Mouse (Mus musculus) layer of hippocampus, postnatal 36 days (tissue): ENCODE measurements around the gene Rsf1. TPM values are rescaled to one million over a fixed set of nuclear protein-coding genes. Genes with fewer than 3 reads are reported as not detected.
A peak's percentile ranks its signal among the peaks of the same experiment; 100 is the strongest.

ENCODE experiments used
- DNase-seq, 2 experiments: peaks; one replicate each; pipeline ENCODE4 v3.0.0; 2022
- total RNA-seq, 2 experiments: library from RNA; stranded (reverse); gene quantifications; 2 replicates each; pipeline ENCODE4 v1.2.3; 2021

Gene Rsf1
- total RNA-seq, 2 experiments from 2014 or later = 45.2 to 49.8 TPM

GRCm38 (mm10) chr7:97726080-97726479 is 146.4 kb downstream of the Rsf1 start:
- no peak for DNase-seq

DNA sequence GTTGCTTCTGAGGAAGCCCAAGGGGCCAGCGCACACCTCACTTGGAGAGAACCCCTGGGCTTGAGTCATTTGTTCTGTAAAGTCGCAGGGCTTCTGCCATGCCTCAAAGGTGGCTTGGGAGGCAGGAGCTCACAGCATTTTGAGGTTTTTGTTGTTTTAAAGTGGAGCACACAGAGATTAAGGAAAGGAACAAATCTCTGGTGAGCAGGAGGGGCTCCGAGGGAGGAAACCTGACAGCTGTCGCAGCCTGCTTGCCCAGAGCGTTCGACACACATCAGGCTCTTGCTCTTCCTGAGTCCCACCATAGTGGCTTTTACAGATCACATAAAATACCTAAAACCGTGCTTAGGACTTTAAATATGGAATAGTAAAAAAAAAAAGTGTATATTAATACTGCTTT is 147.1 kb downstream of the Rsf1 start:
- no peak for DNase-seq

- no peak for DNase-seq
Measured at GRCm38 (mm10) chr7:97728666-97729614, 149.3 kb downstream of the Rsf1 start.

DNA sequence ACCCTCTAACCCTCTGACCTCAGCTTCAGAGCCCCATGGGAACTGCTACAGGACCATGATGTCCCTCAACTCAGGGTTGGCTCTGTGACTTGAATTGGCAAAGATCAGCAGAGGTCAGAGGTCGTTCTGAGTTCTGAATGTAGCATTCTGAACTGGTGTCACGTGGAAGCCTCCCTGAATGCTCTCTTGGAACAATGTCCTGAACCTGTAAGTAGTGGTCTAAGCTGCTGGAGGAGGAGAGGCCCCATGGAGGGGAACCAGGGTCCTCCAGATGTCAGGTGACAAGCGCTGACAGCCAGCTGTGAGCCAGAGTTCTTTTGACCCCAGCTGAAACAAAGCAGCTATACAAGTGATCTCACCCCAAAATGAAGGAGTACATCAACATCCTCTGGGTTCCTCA is 150.7 kb downstream of the Rsf1 start:
- DNase-seq = no peak

GRCm38 (mm10) chr7:97733606-97734005 is 153.9 kb downstream of the Rsf1 start:
- no peak for DNase-seq

GRCm38 (mm10) chr7:97735021-97735420 is 155.3 kb downstream of the Rsf1 start:
- no peak for DNase-seq

- DNase-seq = no peak
Measured at GRCm38 (mm10) chr7:97735886-97736420, 156.3 kb downstream of the Rsf1 start.

GRCm38 (mm10) chr7:97737256-97737637 is 157.6 kb downstream of the Rsf1 start:
- no peak for DNase-seq

DNA sequence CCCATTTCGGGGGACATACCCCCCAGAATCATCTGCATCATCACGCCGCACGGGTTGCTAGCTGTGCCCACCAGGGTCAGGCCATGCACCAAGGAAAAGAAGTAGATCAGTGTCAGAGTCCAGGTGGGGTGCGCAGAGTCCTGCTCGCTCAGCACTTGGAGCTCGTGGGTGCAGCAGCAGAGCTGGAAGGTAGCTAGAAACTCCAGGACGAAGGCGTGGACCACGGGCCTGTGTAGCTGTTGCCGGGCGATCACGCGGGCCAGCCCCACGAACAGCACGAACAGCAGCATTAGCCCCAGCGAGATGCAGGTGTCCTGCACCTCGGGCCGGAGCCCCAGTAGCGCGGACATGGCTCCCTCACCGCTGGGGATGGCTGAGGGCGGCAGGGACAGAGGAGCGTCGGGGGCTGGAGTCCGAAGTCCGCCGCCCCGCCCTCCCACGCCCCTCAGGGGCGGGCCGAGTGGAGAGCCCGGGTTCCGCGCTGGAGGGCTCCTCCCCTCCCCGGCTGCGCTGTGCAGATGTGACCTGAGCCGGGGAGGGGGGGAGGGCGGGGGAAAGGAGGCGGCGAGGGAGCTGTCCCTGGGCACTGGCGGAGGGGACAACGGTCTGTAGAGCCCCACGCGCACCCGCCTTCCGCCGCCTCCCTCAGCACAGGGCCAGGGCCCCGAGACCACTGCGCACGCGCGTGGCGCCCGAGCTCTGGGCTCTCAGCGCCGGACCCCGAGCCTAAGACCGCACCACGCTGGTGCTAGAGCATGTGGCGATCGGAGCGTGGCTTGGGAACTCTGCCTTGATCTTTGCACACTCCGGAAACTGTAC is 158.2 kb downstream of the Rsf1 start, which contains the start of gene Aqp11:
Gene Aqp11 (minus strand): TSS at position 652 of the 819 bp plus-strand sequence.
- peak; percentile 76 to 81 for DNase-seq

- no peak for DNase-seq
Measured at GRCm38 (mm10) chr7:97740948-97741347, 161.3 kb downstream of the Rsf1 start.

DNA sequence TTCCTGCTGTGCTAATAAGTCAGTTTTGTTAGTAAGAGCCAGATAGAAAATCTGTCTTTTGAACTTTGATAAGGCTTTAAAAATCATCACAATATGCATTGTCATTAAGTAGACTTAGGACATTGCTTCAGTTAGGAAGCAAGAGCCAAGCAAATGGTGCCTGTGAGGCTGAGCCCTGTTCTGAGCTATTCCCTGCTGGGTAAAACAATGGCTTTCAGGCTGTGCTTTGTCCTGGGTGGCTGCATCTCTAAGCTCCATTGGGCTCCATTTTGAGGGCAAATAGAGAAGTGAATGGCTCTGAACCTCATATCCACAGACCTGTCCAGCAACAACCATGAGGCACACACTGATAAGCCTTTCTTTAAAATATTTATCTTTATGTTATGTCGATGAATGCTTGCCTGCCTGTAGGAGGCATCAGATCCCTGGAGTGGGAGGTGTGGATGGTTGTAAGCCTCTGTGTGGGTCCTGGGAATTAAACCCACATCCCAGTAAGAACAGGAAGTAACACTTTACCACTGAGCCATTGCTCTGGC is 162.1 kb downstream of the Rsf1 start:
- DNase-seq = no peak

Other genes starting within 250 kb of the Rsf1 start
- gene Usp35, start 247.9 kb upstream of the Rsf1 start, total RNA-seq = 10 to 100 TPM; 12.9 to 14.1 TPM
- 10 to 100 TPM; 13.8 to 15.6 TPM for gene Kctd21, start 247.6 kb upstream of the Rsf1 start, total RNA-seq
- 10 to 100 TPM; 10.6 to 12.0 TPM for gene Alg8, start 208.3 kb upstream of the Rsf1 start, total RNA-seq
- gene Ndufc2, start 179.9 kb upstream of the Rsf1 start, total RNA-seq = 100 to 1,000 TPM; 221 to 238 TPM
- gene Thrsp, start 162.2 kb upstream of the Rsf1 start, total RNA-seq = 10 to 100 TPM; 36.2 to 45.8 TPM
- 1 to 10 TPM; 4.3 to 4.8 TPM for gene Kctd14, start 128.6 kb upstream of the Rsf1 start, total RNA-seq
- 10 to 100 TPM; 31.5 to 32.4 TPM for gene Ints4, start 98.9 kb upstream of the Rsf1 start, total RNA-seq
- 10 to 100 TPM; 50.6 to 55.3 TPM for gene Aamdc, start 392 bp upstream of the Rsf1 start, total RNA-seq
- gene Clns1a, start 116.7 kb downstream of the Rsf1 start, total RNA-seq = 10 to 100 TPM; 93.2 to 97.5 TPM
- 10 to 100 TPM; 40.1 to 48.2 TPM for gene Aqp11, start 158.4 kb downstream of the Rsf1 start, total RNA-seq
- 100 to 1,000 TPM; 219 to 237 TPM for gene Pak1, start 208.7 kb downstream of the Rsf1 start, total RNA-seq